Mouse (Mus musculus) hindlimb bud, embryonic 11.5 days (tissue): ENCODE data around the gene Tada1.

ENCODE experiments used
- DNase-seq: peaks from one replicate; pipeline ENCODE4 v3.0.0-alpha.2; 2012; ENCODE audit warnings: low read depth, low spot score; ENCODE audit errors: extremely low spot score

Tada1 gene

DNA sequence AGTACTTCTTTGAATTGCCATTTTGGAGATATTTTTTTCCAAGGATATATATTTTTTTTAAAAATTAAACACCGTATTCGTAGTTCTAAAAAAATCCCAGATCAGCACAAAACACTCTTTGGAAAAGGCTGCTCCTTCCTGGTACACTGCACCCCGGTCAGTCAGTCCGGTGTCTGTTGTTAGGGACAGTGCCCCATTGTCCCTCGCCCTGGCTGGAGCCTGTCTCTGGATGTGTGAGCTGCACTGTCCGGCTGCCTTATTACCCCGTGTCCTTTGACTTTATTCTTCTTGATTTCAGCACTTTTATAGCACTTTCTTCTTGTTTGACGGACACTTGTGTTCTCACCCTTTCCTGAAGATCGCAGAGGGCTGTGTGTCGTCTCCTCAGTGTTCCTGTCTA lies 5.7 kb downstream of the Tada1 start:
- DNase-seq = no peak

- DNase-seq = no peak
These were observed 6.5 kb downstream of the Tada1 start for GRCm38 (mm10) chr1:166385431-166385830.

GRCm38 (mm10) chr1:166388511-166388910 lies 9.6 kb downstream of the Tada1 start:
- no peak for DNase-seq

- no peak for DNase-seq
These were observed 10.7 kb downstream of the Tada1 start for GRCm38 (mm10) chr1:166389406-166390125.

DNA sequence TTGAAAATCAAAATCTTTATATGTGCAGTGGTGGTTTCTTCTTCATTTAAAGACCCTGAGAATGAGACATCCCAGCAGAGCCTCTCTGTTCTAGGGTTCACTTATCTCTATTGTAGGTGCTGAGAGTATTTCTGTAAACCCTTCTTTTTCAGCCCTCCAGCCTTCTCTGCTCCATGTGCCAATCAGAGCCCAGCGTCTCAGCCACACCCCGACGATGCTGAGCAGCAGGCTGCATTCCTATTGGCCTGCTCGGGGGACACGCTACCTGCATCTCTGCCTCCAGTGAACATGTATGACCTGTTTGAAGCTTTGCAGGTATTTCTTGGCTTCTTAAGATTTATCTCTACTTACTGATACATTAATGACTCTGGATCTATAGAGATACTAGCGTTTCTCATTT lies 12.8 kb downstream of the Tada1 start:
- no peak for DNase-seq

DNA sequence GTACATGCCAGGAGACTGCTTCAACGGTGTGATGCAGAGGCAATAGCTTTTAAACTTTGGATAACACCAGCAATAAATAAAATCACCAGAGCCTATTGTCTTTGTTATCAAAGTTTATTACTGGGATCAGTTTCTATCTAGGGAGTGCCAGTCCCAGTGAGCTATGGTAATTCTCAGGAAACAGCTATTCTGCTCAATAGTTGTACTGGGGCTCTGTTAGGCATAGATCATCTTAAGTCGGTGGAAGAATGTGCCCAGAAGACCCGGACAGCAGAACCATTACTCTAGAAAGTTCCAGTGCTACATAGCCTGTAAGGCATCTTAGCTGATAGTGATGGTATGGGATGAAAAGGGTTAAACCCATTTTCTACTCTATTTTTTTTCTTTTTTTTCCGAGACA lies 15.9 kb downstream of the Tada1 start:
- no peak for DNase-seq

GRCm38 (mm10) chr1:166395661-166396060 lies 16.8 kb downstream of the Tada1 start:
- no peak for DNase-seq

GRCm38 (mm10) chr1:166396381-166396780 lies 17.5 kb downstream of the Tada1 start:
- DNase-seq = no peak

GRCm38 (mm10) chr1:166401455-166401854 lies 22.6 kb downstream of the Tada1 start:
- DNase-seq = no peak

DNA sequence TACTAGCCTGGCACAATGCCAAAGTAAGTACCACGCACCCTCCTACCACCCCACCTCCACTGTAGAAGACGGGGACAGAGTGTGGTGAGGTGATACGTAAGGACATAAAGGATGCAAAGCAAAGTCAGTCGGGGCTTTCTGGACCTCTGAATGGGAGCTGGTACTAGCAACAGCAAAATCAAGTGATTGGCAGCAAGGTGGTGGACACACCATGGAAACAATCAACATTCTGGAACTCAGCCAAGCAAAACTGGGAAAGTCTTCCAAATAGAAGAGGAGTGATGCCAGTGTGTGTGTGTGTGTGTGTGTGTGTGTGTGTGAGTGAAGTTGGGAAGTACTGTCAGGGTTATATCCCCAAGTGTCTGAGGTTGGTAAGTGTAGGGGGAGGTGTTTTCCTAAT lies 23.1 kb downstream of the Tada1 start:
- DNase-seq = no peak

DNA sequence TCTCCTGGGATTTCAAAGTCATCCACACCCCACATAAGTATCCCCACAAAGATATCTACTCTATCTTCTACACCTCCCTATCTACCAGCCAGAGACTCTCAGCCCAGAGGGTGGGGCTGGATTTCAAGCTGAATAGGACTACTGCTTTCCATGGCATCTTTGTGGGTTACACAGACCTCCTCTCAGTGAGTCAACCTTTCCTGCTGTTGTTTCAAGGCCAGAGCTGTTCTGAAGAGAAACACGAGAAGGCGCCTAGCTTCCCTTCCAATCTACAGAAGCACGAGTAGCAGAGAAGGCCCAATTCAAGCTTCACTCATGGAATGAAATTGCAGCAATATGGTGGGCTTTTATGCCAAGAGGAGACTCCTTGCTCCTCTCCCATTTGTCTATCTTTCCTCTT lies 24.9 kb downstream of the Tada1 start:
- DNase-seq = no peak

GRCm38 (mm10) chr1:166409177-166409700 lies 30.3 kb downstream of the Tada1 start:
- DNase-seq = no peak

DNA sequence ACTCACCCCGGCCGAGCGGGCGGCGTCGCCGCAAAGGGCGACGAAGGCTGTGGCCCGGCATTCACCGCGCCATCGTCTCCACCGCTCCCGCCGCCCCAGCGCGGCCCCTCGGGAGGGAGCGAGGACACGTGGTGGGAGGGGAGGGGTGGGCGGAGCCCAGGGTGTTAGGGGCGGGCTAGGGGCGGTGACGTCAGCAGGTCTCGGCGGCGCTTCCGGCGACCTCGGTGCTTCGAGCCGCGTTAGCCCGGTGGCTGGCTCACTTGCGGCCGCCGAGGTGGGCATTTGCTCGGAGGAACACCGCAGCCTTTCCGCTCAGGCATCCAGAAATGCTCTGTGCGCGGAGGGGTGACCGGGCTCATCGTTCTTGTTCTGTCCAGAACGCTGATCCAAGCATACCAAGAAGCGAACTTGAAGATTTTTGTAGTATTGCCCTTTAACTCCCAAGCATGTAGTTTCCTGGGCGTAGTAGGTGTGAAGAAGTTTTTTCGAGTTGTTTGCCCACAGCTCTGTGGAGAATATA lies 30.9 kb downstream of the Tada1 start, which contains the start of gene Pogk:
TSS of gene Pogk (minus strand) at position 163 of the 520 bp plus-strand sequence.
- peak; percentile 30 for DNase-seq

DNA sequence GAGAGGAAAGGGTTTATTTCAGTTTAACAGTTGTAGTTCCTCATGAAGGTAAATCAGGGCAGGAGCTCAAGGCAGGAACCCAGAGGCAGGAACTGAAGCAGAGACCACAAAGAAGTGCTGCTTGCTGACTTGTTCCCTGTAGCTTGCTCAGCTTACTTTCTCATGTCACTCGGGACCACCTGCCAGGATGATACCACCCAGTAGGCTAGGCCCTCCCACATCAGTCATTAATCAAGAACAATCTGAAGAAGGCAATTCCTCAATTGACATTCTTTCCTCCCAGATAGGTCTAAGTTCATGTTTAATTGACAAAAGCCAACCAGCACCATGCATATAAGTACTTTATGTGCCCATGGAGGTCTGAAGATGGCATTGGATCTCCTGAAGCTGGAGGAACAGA lies 32.6 kb downstream of the Tada1 start:
- no peak for DNase-seq

GRCm38 (mm10) chr1:166412266-166412665 lies 33.4 kb downstream of the Tada1 start:
- DNase-seq = no peak

DNA sequence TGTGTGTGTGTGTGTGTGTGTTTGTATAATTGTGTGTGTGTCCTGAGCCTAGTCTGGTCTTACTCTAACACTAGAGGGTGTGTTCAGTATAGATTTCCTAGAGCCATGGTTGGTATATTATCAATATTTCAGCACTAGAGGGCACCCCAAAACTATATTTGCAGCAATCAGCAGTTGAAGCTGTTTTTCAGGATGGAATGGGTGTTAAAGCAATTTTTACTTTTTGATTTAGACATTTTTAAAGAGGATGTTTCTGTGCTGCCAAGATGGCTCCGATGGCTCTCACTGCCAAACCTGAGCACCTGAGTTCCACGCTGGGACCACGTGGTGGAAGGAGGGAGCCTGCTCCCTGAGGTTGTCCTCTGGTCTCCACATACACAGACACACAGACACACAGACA lies 50.2 kb downstream of the Tada1 start:
- DNase-seq = no peak

- no peak for DNase-seq
These were observed 51.0 kb downstream of the Tada1 start for GRCm38 (mm10) chr1:166429809-166430431.

GRCm38 (mm10) chr1:166439426-166439825 lies 60.5 kb downstream of the Tada1 start:
- DNase-seq = no peak

DNA sequence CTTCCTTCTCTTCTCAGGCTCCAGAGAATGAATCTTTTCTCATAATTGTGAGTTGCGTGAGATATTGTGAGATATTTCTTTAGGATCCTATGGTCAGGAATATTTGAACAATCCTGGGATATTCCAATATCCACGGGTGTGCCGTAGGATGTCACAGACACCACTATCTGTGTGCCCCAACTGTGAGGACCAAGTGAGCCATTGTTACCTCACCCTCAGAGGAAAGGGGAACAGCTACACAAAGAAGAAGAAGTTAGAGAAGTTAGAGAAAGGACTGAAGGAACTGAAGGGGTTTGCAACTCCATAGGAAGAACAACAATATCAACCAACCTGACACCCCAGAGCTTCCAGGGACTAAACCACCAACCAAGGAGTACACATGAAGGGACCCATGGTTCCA lies 63.1 kb downstream of the Tada1 start:
- no peak for DNase-seq
